Mouse (Mus musculus): ENCODE results near the gene Slc25a42.

The Slc25a42 gene

GRCm38 (mm10) chr8:70166504-70167110 lies 45.5 kb downstream of the Slc25a42 start:
- peak in 1 of 2 experiments; percentile 40 for DNase-seq

GRCm38 (mm10) chr8:70163316-70163715 lies 48.8 kb downstream of the Slc25a42 start:
- DNase-seq, result no peak

DNA sequence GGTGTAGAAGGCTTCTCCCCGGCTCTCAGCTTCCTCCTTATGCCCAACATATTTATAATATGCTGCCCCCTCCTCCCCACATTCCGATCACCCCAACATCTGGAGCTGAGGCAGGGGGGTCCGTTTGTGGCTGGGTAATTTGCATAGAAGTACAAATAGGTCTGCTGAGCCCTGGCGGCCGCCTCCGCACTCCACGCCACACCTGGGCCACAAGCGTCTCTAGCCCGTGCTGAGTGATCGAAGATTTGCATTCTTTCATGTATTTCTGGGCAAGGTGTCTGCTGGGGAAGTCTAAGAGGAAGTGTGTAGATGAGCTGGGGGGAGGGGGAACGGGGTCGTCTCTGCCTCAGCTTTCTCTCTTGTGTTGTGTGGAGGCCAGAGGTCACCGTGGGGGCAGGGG lies 52.1 kb downstream of the Slc25a42 start:
- no peak for DNase-seq

DNA sequence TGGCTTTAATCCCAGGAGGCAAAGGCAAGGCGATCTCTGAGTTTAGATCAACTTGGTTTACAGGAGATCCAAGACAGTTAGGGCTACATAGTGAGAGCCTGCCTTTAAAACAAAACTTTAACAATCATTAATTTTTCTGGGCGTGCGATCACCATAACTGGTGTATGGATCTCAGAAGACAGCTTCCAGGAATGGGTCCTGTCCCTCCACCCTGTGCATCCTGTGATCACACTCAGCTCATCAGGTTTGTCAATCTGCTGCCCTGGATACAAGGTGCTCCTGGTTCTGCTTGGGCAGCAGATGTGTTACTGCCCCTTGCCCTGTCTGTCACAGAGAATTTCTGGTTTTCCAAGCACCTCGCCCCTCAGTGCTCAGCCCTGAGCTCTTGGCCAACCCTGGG lies 52.9 kb downstream of the Slc25a42 start:
- DNase-seq, result no peak

DNA sequence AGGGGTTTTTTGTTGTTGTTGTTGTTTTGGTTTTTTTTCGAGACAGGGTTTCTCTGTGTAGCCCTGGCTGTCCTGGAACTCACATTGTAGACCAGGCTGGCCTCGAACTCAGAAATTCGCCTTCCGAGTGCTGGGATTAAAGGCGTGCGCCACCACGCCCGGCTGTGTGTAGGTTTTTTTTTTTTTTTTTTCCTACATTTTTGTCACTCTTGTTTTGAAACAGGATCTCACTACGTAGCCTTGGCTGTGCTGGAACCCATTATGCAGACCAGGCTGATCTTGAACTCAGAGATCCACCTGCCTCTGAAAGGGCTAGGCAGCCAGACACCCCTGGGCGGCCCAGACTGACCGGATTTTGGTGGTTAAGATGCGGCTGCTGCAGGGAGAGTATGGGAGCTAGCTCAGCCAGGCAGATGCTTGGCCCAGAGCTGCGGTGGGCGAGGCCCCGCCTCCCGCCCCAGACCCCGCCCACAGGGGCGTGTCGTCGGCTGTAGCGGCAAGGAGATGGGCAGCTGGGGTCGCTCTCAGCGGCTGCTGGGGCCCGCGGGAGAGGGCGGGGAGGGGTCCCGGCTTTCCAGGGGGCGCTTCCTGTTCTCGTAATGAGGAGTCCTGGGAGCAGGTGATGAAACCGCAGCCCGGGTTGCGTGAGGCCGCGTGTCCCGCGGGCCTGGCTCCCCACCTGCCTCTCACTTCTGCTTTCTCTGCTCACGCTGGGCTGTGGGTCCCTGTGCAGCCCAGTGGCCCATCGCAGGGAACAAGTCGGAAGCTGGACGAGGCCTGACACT lies 53.8 kb downstream of the Slc25a42 start:
- DNase-seq, result peak; percentile 47 to 66

- no peak for DNase-seq
Observed at GRCm38 (mm10) chr8:70157240-70157800, 54.8 kb downstream of the Slc25a42 start.

DNA sequence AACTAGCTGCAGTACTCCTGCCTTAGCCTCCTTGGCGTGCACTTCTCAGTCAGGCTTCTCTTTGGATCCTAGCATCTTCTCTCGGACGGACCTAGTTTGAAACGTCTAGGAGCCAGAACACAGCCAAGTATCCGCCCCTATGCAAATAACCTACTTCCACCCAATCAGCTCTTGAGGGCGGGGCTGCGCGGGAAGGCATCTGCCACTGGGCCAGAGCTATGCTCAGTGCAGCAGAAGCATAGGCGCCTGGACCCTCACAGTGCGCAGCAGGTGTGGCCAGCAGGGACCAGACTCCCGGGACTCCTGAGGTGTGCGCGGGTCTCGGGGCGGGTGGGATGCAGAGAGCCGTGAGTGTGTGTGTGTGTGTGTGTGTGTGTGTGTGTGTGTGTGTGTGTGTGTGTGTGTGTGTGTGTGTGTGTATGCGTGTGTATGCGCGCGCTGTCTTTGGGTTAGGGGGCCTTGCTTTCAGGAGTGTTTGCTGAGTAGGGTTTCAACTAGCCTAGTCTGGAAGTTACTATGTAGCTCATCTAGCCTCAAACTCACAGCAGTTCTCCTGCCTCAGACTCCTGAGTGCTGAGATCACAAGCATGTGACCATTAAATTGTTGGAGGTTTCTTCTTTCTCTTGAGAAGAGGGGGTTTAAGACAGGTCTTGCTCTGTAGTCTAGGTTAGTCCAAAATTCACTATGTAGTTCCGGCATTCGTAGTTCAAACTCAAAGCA lies 59.4 kb downstream of the Slc25a42 start:
- DNase-seq, result peak in 1 of 2 experiments; percentile 71

- no peak for DNase-seq
Observed at GRCm38 (mm10) chr8:70150158-70150557, 61.9 kb downstream of the Slc25a42 start.

DNA sequence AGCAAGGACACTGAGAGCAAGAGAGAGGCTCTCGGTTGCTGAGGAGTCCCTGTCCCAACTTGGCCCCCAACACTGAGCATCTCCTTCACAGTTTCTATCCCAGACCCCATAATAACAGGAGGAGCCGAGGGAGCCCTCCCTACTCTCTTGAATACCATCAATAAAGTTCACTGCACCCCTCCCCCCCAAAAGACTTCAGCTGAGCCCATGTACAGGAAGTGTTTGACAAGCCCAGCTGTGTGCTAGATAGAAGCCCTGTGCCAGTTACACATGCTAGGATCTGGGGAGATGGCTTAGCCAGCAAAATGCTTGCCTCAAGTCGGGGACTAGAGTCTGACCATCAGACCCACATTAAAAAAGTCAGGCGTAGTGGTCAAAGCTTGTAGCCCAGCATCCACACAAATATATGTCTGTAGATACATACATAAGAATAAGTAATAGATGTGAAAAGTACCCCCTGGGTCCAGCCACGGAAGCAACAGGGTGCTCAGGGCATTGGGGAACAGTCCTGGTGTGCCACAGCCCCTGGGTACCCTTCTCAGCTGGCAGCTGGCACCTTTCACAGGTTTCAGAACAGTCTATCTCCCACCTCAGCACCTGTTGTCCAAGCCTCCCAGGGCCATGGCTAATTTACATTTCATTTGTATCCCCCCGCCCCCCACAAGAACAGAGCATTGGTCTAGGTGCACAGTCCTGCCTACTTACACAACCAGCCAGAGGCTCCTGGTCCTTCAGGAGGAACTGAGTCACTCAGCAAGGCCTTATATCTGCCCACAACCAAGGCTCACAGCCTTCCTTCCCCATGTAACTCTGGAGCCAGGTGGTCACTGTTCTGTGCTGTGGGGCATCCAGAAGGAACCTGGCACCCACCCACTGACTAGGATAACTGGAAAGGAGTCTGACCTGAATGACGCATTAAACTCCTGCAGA lies 64.2 kb downstream of the Slc25a42 start:
- no peak for DNase-seq

DNA sequence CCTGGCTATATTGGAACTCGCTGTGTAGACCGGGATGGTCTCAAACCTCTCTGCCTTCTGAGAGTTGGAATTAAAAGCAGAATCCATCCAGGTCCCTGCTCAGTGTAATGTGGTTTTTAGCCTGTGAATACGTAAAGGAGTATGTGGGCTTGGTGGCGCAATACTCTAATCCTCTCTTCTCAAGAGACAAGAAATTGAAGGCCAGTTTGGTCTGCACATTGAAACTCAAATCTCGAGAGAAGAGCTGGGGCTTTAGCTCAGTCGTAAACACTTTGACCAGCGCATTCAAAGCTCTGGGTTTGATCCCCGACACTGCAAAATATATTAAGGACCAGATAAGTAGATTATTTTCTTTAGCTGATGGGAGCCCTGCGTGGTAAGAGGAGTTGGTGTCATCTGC lies 72.1 kb downstream of the Slc25a42 start:
- DNase-seq, result no peak

DNA sequence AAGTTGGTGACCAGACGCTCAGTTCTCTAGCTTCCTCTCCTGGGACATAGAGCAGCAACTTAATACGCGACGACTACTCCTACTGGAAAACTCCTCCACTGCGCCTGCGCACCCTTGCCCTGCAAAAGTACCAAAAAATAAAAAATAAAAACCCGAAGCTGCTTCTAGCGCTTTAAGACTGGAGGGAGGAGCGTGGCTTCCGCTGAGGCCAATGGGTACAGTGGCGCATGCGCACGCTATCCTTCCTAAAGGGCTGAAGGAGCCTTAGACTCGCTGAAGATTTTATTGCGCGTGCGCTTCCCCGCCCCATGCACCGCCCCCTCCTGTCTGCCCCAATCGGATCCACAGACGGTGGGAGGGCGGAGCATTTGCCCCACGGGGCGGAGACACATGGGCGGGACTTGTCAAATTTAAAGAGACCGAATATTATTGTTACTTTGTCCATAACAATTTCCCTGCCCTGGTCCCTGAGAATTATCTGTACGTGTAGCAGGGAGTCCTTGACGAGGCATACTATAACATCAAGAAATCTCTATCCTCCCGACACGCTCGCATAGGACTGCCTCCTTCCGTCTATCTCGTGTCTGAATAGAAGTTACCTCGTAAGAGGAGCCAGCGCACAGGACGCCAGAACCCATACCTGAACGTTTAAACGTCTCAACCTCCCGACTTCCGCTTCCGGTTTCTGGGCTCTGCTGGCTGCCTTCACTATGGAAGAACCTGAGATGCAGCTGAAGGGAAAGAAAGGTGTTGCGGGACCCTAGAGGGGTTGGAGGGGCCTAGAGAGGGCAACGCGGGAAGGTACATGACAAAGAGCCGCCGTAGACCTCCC lies 72.9 kb downstream of the Slc25a42 start, which contains the start of the genes Rfxank, Borcs8 and Mef2b:
Gene Rfxank (minus strand): TSS at position 129 of the 832 bp plus-strand sequence.
Gene Borcs8 (plus strand): TSS at position 474 of the 832 bp plus-strand sequence.
Gene Mef2b (plus strand): TSS at position 686 of the 832 bp plus-strand sequence.
- DNase-seq, result peak; percentile 100

GRCm38 (mm10) chr8:70137890-70138289 lies 74.2 kb downstream of the Slc25a42 start:
- DNase-seq, result no peak

DNA sequence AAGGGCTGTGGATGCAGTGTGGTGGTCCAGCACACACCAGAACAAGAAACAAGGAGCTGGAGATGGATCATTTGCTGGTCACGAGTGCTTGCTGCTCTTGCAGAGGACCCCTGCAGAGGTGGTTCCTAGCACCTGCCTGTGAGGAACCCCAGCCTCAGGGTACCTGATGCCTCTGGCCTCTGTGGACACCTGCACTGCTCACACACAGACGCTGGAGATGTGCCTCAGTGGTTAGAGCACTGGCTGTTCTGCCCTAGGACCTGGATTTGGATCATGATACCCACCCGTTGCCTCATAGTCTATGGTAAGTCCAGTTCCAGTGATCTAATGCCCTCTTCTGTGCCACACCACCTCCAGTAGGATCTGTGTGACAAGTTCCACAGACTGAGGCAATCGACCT lies 75.5 kb downstream of the Slc25a42 start:
- DNase-seq, result no peak

GRCm38 (mm10) chr8:70134931-70135330 lies 77.2 kb downstream of the Slc25a42 start:
- no peak for DNase-seq
